Mouse (Mus musculus): ENCODE measurements around the gene Zdhhc14. TPM values are rescaled to one million over a fixed set of nuclear protein-coding genes. Genes with fewer than 3 reads are reported as not detected.
"Not testable (repeated sequence)": the region's sequence is repeated elsewhere in the genome, so short reads cannot be mapped to it uniquely, and the experiment has no call there.

Gene Zdhhc14
- polyA plus RNA-seq, 1 experiment from 2014 or later, result 3.3 TPM

DNA sequence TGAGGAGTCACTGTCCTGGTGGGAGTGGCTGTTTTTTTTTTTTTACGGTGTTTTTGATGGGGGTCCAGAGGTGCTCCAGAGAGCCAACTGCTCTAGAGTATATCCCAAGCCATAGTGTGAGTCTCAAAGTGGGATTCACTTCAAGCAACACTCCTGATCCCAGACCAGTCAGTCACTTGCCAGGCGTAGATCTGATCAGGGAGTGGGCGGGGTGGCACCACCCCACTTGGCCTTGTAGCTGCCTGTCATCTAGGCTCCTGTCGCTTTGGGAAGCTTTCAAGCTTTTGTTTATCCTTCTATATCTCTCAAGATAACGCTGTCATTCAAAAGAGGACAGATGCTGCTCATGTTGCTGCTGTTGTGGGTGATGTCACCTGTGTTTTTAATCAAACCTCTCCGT lies 130.4 kb downstream of the Zdhhc14 start:
- Histone ChIP-seq H3K4me2 (no peak overlapping the region), H3K4me3 (replicated peaks) (no peak overlapping the region), H3K4me1 (no peaks in the 10 kb centered on the region), H3K27me3 (no peaks in the 10 kb centered on the region), H3K9ac (no peak overlapping the region), H3K9me3 (replicated peaks) (no peaks in the 10 kb centered on the region), H3K27ac (no peak overlapping the region), H3K36me3 (no peaks in the 10 kb centered on the region)
- ATAC-seq (replicated peaks; ENCODE audit: low FRiP score), result no peak
- WGBS, result 63% methylated on average over 6 of the region's 6 CpGs

DNA sequence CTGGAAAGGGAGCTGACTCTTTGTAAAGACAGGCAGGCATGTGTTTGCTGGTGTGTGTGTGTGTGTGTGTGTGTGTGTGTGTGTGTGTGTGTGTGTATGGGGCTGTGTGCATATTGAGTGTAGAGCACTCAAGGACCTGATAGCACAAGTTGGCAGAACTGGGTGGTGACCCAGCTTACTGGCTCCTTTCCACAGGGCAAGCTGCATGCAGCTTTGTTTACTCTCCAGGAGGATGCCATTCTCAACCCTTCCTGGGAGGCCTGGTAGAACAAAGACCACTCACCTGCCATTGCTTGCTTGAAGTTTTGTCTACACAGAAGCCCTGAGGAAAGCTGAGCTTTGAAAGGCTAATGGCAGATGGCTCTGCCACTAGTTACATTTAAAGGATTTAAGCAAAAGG lies 130.8 kb downstream of the Zdhhc14 start:
- H3K9me3 ChIP-seq (replicated peaks), result no peaks in the 10 kb centered on the region
- no peak for ATAC-seq (replicated peaks; ENCODE audit: low FRiP score)

DNA sequence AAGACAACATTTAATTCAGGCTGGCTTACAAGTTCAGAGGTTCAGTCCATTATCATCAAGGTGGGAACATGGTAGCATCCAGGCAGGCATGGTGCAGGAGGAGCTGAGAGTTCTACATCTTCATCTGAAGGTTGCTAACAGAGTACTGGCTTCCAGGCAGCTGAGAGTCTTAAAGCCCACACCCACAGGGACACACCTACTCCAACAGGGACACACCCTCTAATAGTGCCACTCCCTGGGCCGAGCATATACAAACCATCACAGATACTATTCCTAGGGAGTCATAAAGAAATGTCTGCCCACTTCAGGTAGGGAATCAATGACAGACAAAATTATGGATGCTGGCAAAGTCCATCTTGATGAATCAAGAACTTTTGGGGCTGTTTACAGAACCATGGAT lies 132.5 kb downstream of the Zdhhc14 start:
- not testable (repeated sequence) for H3K9me3 ChIP-seq (replicated peaks); H3K9ac ChIP-seq; H3K4me2 ChIP-seq; ATAC-seq (replicated peaks; ENCODE audit: low FRiP score); H3K27ac ChIP-seq; H3K36me3 ChIP-seq; H3K4me1 ChIP-seq; H3K4me3 ChIP-seq (replicated peaks); H3K27me3 ChIP-seq
- WGBS, result 82% methylated on average over 1 of the region's 1 CpGs

More for the DNA sequence above, 130.8 kb downstream of the Zdhhc14 start:
- Histone ChIP-seq H3K36me3 (no peaks in the 10 kb centered on the region), H3K4me3 (replicated peaks) (no peak overlapping the region), H3K4me1 (no peaks in the 10 kb centered on the region), H3K4me2 (no peak overlapping the region), H3K9ac (no peak overlapping the region), H3K27ac (no peak overlapping the region), H3K27me3 (no peaks in the 10 kb centered on the region)

DNA sequence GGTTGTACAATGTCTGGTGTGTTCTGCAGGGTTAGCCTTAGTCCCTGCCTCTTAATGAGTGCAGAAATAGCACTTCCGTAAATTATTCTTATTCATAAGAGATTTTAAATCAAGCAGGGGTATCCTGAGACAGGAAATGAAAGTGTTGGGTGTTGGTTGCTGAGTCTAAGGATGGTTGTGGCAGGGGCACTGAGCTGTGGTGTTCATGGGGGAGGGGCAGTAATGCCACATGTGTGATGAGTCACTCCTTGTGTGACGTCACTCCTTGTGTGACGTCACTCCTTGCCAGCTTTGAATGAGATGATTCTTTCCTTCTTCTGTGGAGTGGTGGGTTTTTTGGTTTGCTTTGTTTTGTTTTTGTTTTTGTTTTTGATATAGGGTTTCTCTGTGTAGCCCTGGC lies 134.0 kb downstream of the Zdhhc14 start:
- no peak for ATAC-seq (replicated peaks; ENCODE audit: low FRiP score)

DNA sequence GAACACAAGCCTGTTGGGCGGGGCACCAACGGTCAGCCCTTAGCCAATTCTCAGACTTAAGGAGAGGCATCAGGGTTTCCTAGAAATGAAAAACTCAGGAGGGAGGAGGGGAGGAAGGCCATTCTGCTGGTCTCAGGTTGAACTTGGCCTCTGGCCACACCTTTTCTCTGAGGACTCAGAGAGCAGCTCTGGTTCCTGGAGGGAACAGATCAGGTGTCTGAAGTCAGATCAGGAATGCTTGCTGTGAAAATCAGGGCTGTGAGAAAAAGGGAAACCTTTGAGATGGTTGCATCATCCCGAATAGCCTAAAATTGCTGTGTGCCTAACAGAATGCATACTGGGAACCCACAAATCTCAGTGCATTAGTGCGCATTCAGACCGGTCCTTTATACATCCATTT lies 135.3 kb downstream of the Zdhhc14 start:
- Histone ChIP-seq H3K9ac (no peak overlapping the region), H3K36me3 (no peaks in the 10 kb centered on the region), H3K4me2 (no peak overlapping the region), H3K4me3 (replicated peaks) (no peak overlapping the region), H3K4me1 (no peaks in the 10 kb centered on the region), H3K27ac (no peak overlapping the region), H3K27me3 (no peaks in the 10 kb centered on the region), H3K9me3 (replicated peaks) (no peaks in the 10 kb centered on the region)
- 89% methylated on average over 5 of the region's 5 CpGs for WGBS
- ATAC-seq (replicated peaks; ENCODE audit: low FRiP score), result no peak

More for the DNA sequence above, 134.0 kb downstream of the Zdhhc14 start:
- Histone ChIP-seq H3K4me2 (no peak overlapping the region), H3K9ac (no peak overlapping the region), H3K9me3 (replicated peaks) (no peaks in the 10 kb centered on the region), H3K4me1 (no peaks in the 10 kb centered on the region), H3K27me3 (no peaks in the 10 kb centered on the region), H3K27ac (no peak overlapping the region), H3K36me3 (no peaks in the 10 kb centered on the region), H3K4me3 (replicated peaks) (no peak overlapping the region)
- 70% methylated on average over 3 of the region's 3 CpGs for WGBS

DNA sequence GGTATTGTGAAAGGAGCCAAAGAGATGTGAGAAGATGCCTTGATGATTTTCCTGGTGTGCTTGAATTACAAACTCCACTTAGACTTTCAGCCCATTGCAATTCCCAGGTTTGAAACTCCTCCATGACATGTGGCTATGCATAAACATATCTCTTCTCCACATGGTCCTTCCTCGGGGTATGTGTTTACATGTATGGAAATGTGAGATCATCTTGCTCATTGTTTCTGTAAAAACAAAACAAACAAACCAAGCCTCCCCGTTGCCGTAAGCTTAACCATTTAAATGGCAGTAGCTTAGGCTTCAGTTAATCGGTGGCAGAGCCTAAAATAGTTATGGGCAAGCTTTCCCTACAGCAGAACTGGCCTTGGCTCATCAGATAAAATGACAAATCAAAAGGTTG lies 137.3 kb downstream of the Zdhhc14 start:
- H3K27ac ChIP-seq, result no peak overlapping the region
- no peak for ATAC-seq (replicated peaks; ENCODE audit: low FRiP score)

DNA sequence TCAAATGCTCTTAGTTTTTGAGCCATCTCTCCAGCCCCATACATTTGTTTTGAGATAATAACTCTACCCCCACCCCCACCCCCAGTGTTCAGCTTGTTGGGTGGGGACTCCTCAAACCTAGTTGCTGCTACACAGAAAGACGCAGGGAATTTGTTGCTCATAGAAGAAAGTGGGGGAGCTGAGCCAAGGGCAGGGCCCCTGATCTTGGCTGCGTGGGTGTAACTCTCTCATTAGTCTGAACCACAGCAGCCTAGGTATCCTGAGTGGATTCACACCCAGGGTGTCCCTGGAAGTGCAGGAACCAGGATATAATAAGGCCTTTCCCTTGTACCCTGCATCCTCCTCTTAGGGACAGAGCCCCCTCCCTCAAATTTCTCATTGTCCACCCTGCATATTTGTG lies 142.9 kb downstream of the Zdhhc14 start:
- Histone ChIP-seq H3K9ac (no peak overlapping the region), H3K9me3 (replicated peaks) (no peaks in the 10 kb centered on the region), H3K36me3 (no peaks in the 10 kb centered on the region), H3K4me1 (no peaks in the 10 kb centered on the region), H3K4me3 (replicated peaks) (no peak overlapping the region), H3K27ac (no peak overlapping the region), H3K4me2 (no peak overlapping the region), H3K27me3 (no peaks in the 10 kb centered on the region)
- 54% methylated on average over 2 of the region's 2 CpGs for WGBS
- no peak for ATAC-seq (replicated peaks; ENCODE audit: low FRiP score)

More for the DNA sequence above, 137.3 kb downstream of the Zdhhc14 start:
- Histone ChIP-seq H3K27me3 (no peaks in the 10 kb centered on the region), H3K9ac (no peak overlapping the region), H3K4me1 (no peaks in the 10 kb centered on the region), H3K36me3 (no peaks in the 10 kb centered on the region), H3K4me3 (replicated peaks) (no peak overlapping the region), H3K9me3 (replicated peaks) (no peaks in the 10 kb centered on the region), H3K4me2 (no peak overlapping the region)
- 73% methylated on average over 4 of the region's 4 CpGs for WGBS

DNA sequence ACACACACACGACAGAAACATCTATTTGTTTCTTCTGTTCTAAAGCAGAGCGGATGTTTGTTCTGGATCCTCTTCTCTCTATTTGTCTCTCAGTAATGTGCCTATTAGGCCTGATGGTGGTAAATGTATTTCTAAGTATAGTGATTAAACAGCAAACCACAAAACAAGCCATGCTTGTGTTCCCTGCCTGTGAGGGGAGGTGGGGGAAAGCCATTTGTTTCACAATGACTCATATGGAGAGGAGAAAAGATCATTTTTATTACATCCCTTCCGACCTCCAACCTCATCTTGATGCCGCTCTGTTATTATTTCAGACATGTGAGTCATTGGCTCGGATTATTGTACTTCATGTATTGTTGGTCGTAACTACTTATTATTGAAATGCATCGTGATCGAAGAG lies 149.1 kb downstream of the Zdhhc14 start:
- Histone ChIP-seq H3K9me3 (replicated peaks) (no peaks in the 10 kb centered on the region), H3K9ac (no peak overlapping the region), H3K36me3 (no peaks in the 10 kb centered on the region), H3K4me2 (no peak overlapping the region), H3K27me3 (no peaks in the 10 kb centered on the region), H3K4me1 (no peaks in the 10 kb centered on the region), H3K4me3 (replicated peaks) (no peak overlapping the region), H3K27ac (no peak overlapping the region)
- no peak for ATAC-seq (replicated peaks; ENCODE audit: low FRiP score)
- WGBS, result 86% methylated on average over 8 of the region's 8 CpGs

DNA sequence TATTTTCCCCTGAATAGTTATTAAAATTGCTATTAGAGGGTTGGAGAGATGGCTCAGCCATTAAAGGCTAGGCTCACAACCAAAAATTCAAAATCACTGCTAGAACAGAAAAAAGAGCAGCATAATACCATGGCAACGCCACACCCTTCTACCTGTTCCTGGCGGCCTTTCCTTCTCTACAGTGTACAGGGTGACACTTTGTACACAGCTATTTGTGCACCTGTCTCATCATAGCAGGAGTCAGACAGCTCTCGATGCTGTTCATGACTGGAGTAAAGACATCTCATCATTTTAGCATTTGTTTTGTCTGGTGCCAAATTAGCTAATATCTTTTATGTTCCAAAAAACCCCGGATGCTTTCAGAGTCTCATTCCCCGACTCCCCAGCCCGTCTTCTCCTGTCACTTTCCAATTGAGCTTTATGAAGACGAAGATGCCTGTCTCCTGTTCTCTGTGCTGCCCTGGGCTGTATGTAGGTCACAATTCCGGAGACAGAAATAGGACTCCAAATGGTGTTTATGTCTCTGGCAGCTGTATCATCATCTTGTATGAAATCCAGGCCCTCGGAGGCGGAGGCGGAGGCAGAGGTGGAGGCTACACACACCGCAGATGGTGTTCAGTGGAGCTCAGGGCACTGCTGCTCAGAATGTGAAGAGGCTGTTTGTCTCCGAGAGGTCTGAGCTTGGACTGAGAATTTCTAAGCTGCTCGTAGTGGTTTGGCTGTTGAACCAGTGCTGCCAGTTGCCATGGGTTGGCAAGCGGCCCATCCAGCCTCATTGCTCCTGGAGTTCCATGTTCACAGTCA lies 150.8 kb downstream of the Zdhhc14 start:
- Histone ChIP-seq H3K36me3 (no peaks in the 10 kb centered on the region), H3K9me3 (replicated peaks) (no peaks in the 10 kb centered on the region), H3K27ac (no peak overlapping the region), H3K4me1 (no peaks in the 10 kb centered on the region), H3K27me3 (no peaks in the 10 kb centered on the region), H3K4me2 (no peak overlapping the region), H3K4me3 (replicated peaks) (no peak overlapping the region), H3K9ac (no peak overlapping the region)
- 72% methylated on average over 15 of the region's 15 CpGs for WGBS
- no peak for ATAC-seq (replicated peaks; ENCODE audit: low FRiP score)

DNA sequence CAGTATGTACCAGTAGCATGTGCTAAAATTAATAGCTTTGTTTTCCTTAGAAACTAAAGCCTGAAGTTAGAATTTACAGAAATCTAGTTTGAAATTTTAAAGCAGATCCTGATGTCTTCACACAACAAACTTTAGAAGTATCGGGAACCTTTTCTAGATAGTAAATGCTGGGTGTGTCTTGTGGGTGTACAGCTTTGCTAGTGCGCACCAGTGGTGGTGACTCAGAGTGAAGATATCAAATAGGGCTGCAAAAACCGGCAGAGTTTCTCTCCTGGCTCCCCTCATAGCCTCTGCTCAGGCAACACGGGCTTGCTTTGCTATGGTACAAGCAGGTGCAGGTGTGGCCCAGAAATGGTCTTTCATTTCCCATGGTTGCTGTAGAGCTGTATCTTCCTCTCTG lies 157.8 kb downstream of the Zdhhc14 start:
- no peak for ATAC-seq (replicated peaks; ENCODE audit: low FRiP score)
- Histone ChIP-seq H3K9ac (no peak overlapping the region), H3K4me2 (no peak overlapping the region), H3K27ac (no peak overlapping the region), H3K36me3 (no peaks in the 10 kb centered on the region), H3K27me3 (no peaks in the 10 kb centered on the region), H3K4me3 (replicated peaks) (no peak overlapping the region), H3K9me3 (replicated peaks) (no peaks in the 10 kb centered on the region), H3K4me1 (no peaks in the 10 kb centered on the region)
- 84% methylated on average over 4 of the region's 4 CpGs for WGBS

DNA sequence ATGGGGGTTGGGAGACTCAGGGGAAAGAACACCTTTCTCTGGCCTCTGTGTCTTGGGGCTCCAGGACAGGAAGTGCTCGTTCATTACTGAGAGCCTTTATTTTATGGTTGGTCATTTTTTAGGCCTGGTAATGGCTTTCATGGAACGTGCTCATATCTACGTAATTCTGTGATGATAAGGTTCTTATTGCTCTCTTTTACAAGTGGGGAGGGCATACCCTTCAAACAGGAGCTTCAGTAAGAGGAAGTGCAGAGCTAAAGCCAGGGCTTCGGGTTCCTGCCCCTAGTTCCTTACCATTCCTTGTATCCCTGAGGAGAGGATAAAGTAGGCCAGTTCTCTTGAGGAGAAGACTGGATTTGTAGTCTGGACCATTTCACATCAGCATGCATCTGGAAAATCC lies 158.3 kb downstream of the Zdhhc14 start:
- no peaks in the 10 kb centered on the region for H3K9me3 ChIP-seq (replicated peaks)
- H3K4me1 ChIP-seq, result no peaks in the 10 kb centered on the region
- no peaks in the 10 kb centered on the region for H3K27me3 ChIP-seq
- 65% methylated on average over 4 of the region's 4 CpGs for WGBS
- H3K4me2 ChIP-seq, result no peak overlapping the region
- no peaks in the 10 kb centered on the region for H3K36me3 ChIP-seq
- H3K4me3 ChIP-seq (replicated peaks), result no peak overlapping the region
- no peak overlapping the region for H3K27ac ChIP-seq
- H3K9ac ChIP-seq, result no peak overlapping the region
- no peak for ATAC-seq (replicated peaks; ENCODE audit: low FRiP score)

DNA sequence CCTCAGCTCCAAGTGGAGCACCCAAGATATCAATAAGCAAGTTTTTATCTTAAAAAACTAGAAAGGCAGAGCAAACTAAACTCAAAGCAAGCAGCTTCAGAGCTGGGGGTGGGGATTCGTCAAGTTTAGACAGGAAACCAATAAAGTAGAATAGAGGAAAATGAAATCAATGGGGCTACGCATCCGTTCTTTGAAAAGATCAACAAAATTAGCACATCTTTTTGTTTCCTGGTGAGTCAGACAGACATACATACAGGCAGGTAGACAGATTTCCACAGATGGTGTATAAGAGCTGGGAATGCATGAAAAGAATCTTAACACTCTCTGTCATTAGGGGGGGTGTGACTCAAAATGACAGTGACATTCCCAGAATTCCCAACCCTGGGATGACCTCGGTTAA lies 159.2 kb downstream of the Zdhhc14 start:
- Histone ChIP-seq H3K4me3 (replicated peaks) (no peak overlapping the region), H3K4me1 (no peaks in the 10 kb centered on the region), H3K36me3 (no peaks in the 10 kb centered on the region), H3K27me3 (no peaks in the 10 kb centered on the region), H3K27ac (no peak overlapping the region), H3K9ac (no peak overlapping the region), H3K9me3 (replicated peaks) (no peaks in the 10 kb centered on the region), H3K4me2 (no peak overlapping the region)
- WGBS, result 81% methylated on average over 4 of the region's 4 CpGs
- ATAC-seq (replicated peaks; ENCODE audit: low FRiP score), result no peak

DNA sequence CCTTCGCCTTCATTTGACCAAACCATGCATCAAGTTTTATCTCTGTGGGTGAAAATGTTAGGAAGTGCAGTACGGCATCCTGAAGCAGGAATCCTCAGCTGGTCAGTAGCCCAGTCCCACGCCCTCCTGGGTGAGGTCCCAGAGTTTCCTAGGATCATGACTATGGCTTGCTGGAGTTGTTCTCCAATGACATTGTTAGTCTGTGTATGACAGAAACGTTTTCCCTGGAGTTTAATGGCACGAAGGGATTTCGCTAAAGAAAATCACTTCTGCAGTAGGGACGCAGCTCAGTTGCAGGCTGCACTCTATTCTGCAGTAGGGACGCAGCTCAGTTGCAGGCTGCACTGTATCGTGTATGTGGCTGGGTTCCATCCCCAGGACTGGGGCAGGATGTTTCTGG lies 161.6 kb downstream of the Zdhhc14 start:
- ATAC-seq (replicated peaks; ENCODE audit: low FRiP score), result no peak
- Histone ChIP-seq H3K27me3 (no peaks in the 10 kb centered on the region), H3K4me3 (replicated peaks) (no peak overlapping the region), H3K4me2 (no peak overlapping the region), H3K27ac (no peak overlapping the region), H3K36me3 (no peaks in the 10 kb centered on the region), H3K4me1 (no peaks in the 10 kb centered on the region), H3K9ac (no peak overlapping the region), H3K9me3 (replicated peaks) (no peaks in the 10 kb centered on the region)
- 86% methylated on average over 9 of the region's 9 CpGs for WGBS

All from kidney, embryonic 15.5 days (tissue).